Comparison of ENCODE assay signal across 32 mouse cellular contexts in genomic region chr1:77600509-77600908, GRCm38 (mm10).
DNase-seq lines count a peak whose midpoint lies in the region; ATAC-seq lines count a peak whose summit lies in the region.
"Had no signal": no experiment of that assay in that cellular context is flagged by ENCODE, and none has a peak within 500 bp of the region (broad histone marks: within the 10 kb centered on the region; RNA-seq: fewer than 3 reads in every experiment).

No protein-coding gene starts in this region.

- no peak overlapping the region for H3K4me3 ChIP-seq in forebrain, embryonic 15.5 days
- no peak overlapping the region for H3K4me3 ChIP-seq in forebrain, embryonic 13.5 days
- H3K4me3 ChIP-seq in lung, embryonic 15.5 days: no peak overlapping the region
- H3K4me3 ChIP-seq in midbrain, embryonic 14.5 days (replicated peaks; ENCODE audit: low read depth, low read length): no peak overlapping the region
- no peak overlapping the region for H3K4me3 ChIP-seq in midbrain, embryonic 15.5 days
- H3K4me3 ChIP-seq: embryonic facial prominence, embryonic 13.5 days; heart, embryonic 10.5 days; heart, embryonic 15.5 days; limb, embryonic 15.5 days; liver, embryonic 13.5 days; myocyte; neural tube, embryonic 12.5 days had no signal

- no peak for ATAC-seq in forebrain, embryonic 15.5 days (replicated peaks)
- no peak for ATAC-seq in forebrain, embryonic 13.5 days
- ATAC-seq in lung, embryonic 15.5 days (ENCODE audit: borderline replicate concordance, extremely low read depth, low FRiP score, low TSS enrichment): peak; percentile 46; the same call in 1 of the 2 replicates
- no peak for ATAC-seq in midbrain, embryonic 14.5 days (ENCODE audit: low FRiP score, low TSS enrichment)
- no peak for ATAC-seq in midbrain, embryonic 15.5 days (replicated peaks)
- ATAC-seq: CD4-positive, CD25-positive, alpha-beta regulatory T cell, adult 4 months; intestine, postnatal 0 days had no signal

- no peaks in the 10 kb centered on the region for H3K9me3 ChIP-seq in forebrain, embryonic 15.5 days
- H3K9me3 ChIP-seq in forebrain, embryonic 13.5 days (replicated peaks): no peaks in the 10 kb centered on the region
- no peaks in the 10 kb centered on the region for H3K9me3 ChIP-seq in lung, embryonic 15.5 days
- H3K9me3 ChIP-seq in midbrain, embryonic 14.5 days (ENCODE audit: control insufficient read depth, low read length): no peaks in the 10 kb centered on the region
- no peaks in the 10 kb centered on the region for H3K9me3 ChIP-seq in midbrain, embryonic 15.5 days
- H3K9me3 ChIP-seq: embryonic facial prominence, embryonic 13.5 days; heart, embryonic 10.5 days; heart, embryonic 15.5 days; limb, embryonic 15.5 days; liver, embryonic 13.5 days; neural tube, embryonic 12.5 days had no signal

- H3K4me1 ChIP-seq in forebrain, embryonic 15.5 days: peaks cover 17% of the 10 kb centered on the region
- peaks cover 27% of the 10 kb centered on the region for H3K4me1 ChIP-seq in forebrain, embryonic 13.5 days
- H3K4me1 ChIP-seq in lung, embryonic 15.5 days: peaks cover 19% of the 10 kb centered on the region
- 0 out of 2 replicates have a peak, but pooled peaks cover 4% of the 10 kb centered on the region for H3K4me1 ChIP-seq in midbrain, embryonic 14.5 days (ENCODE audit: control insufficient read depth, insufficient read depth, low read length)
- 0 out of 2 replicates have a peak, but pooled peaks cover 6% of the 10 kb centered on the region for H3K4me1 ChIP-seq in midbrain, embryonic 15.5 days
- H3K4me1 ChIP-seq: embryonic facial prominence, embryonic 13.5 days; heart, embryonic 10.5 days; heart, embryonic 15.5 days; limb, embryonic 15.5 days; liver, embryonic 13.5 days; neural tube, embryonic 12.5 days had no signal

- peak overlapping the region; percentile 20; the same call in 1 of the 2 replicates for H3K27ac ChIP-seq in forebrain, embryonic 15.5 days (replicated peaks)
- H3K27ac ChIP-seq in forebrain, embryonic 13.5 days: no peak overlapping the region
- no peak overlapping the region for H3K27ac ChIP-seq in lung, embryonic 15.5 days
- H3K27ac ChIP-seq in midbrain, embryonic 14.5 days (replicated peaks; ENCODE audit: low read depth, low read length): no peak overlapping the region
- no peak overlapping the region for H3K27ac ChIP-seq in midbrain, embryonic 15.5 days
- H3K27ac ChIP-seq: embryonic facial prominence, embryonic 13.5 days; heart, embryonic 10.5 days; heart, embryonic 15.5 days; hindbrain, embryonic 14.5 days; limb, embryonic 15.5 days; liver, embryonic 13.5 days; neural tube, embryonic 12.5 days had no signal

- intact Hi-C loops in heart, postnatal 36 days (cut with DNase I): no loop called here

- WGBS in forebrain, embryonic 15.5 days: 39% methylated on average over 5 of the region's 5 CpGs
- 40% methylated on average over 5 of the region's 5 CpGs for WGBS in forebrain, embryonic 13.5 days
- 38% methylated on average over 5 of the region's 5 CpGs for WGBS in lung, embryonic 15.5 days
- 53% methylated on average over 5 of the region's 5 CpGs for WGBS in midbrain, embryonic 14.5 days
- 55% methylated on average over 5 of the region's 5 CpGs for WGBS in midbrain, embryonic 15.5 days

- no peak overlapping the region for H3K9ac ChIP-seq in forebrain, embryonic 15.5 days (replicated peaks)
- no peak overlapping the region for H3K9ac ChIP-seq in forebrain, embryonic 13.5 days
- H3K9ac ChIP-seq in lung, embryonic 15.5 days: no peak overlapping the region
- no peak overlapping the region for H3K9ac ChIP-seq in midbrain, embryonic 14.5 days (replicated peaks; ENCODE audit: low read length)
- no peak overlapping the region for H3K9ac ChIP-seq in midbrain, embryonic 15.5 days
- H3K9ac ChIP-seq: embryonic facial prominence, embryonic 13.5 days; heart, embryonic 15.5 days; hindbrain, embryonic 14.5 days; limb, embryonic 15.5 days; liver, embryonic 13.5 days; neural tube, embryonic 12.5 days had no signal

- DNase-seq in lung, postnatal 25 days (ENCODE audit: low spot score): no peak
- peak; percentile 42 for DNase-seq in midbrain, embryonic 14.5 days
- no peak for DNase-seq in heart, postnatal 36 days
- DNase-seq: adrenal gland, adult 8-10 months; cerebellum, adult 11 months; cerebellum, adult 9-10 months; cerebellum, postnatal 36 days; embryo, embryonic 11 days; gastrocnemius, postnatal 25 days; heart, adult 11 months; kidney, adult 9 months; kidney, postnatal 10 days; layer of hippocampus, postnatal 36 days; left cerebral cortex, postnatal 4 days; liver, embryonic 13.5 days; lung, adult 18-20 months; right cerebral cortex, adult 18-20 months; spleen, adult 18-20 months; thymus, postnatal 14 days had no signal

- no peaks in the 10 kb centered on the region for H3K27me3 ChIP-seq in forebrain, embryonic 15.5 days
- H3K27me3 ChIP-seq in forebrain, embryonic 13.5 days: no peaks in the 10 kb centered on the region
- no peaks in the 10 kb centered on the region for H3K27me3 ChIP-seq in lung, embryonic 15.5 days
- no peaks in the 10 kb centered on the region for H3K27me3 ChIP-seq in midbrain, embryonic 14.5 days (ENCODE audit: control insufficient read depth, insufficient read depth, low read length)
- H3K27me3 ChIP-seq in midbrain, embryonic 15.5 days (replicated peaks): no peaks in the 10 kb centered on the region
- H3K27me3 ChIP-seq: embryonic facial prominence, embryonic 13.5 days; heart, embryonic 15.5 days; limb, embryonic 15.5 days; liver, embryonic 13.5 days; neural tube, embryonic 12.5 days had no signal

- H3K4me2 ChIP-seq in forebrain, embryonic 15.5 days (replicated peaks): no peak overlapping the region
- no peak overlapping the region for H3K4me2 ChIP-seq in forebrain, embryonic 13.5 days
- no peak overlapping the region for H3K4me2 ChIP-seq in lung, embryonic 15.5 days
- H3K4me2 ChIP-seq in midbrain, embryonic 14.5 days (ENCODE audit: low read length): no peak overlapping the region
- H3K4me2 ChIP-seq in midbrain, embryonic 15.5 days: no peak overlapping the region
- H3K4me2 ChIP-seq: embryonic facial prominence, embryonic 13.5 days; heart, embryonic 15.5 days; hindbrain, embryonic 14.5 days; limb, embryonic 15.5 days; liver, embryonic 13.5 days; neural tube, embryonic 12.5 days had no signal

- H3K36me3 ChIP-seq in forebrain, embryonic 15.5 days: no peaks in the 10 kb centered on the region
- H3K36me3 ChIP-seq in forebrain, embryonic 13.5 days (ENCODE audit: poor library complexity, severe bottlenecking): no peaks in the 10 kb centered on the region
- H3K36me3 ChIP-seq in lung, embryonic 15.5 days: no peaks in the 10 kb centered on the region
- H3K36me3 ChIP-seq in midbrain, embryonic 14.5 days (ENCODE audit: control insufficient read depth, insufficient read depth, low read length): no peaks in the 10 kb centered on the region
- H3K36me3 ChIP-seq in midbrain, embryonic 15.5 days (replicated peaks): no peaks in the 10 kb centered on the region
- H3K36me3 ChIP-seq: embryonic facial prominence, embryonic 13.5 days; heart, embryonic 10.5 days; heart, embryonic 15.5 days; limb, embryonic 15.5 days; liver, embryonic 13.5 days; neural tube, embryonic 12.5 days had no signal
